Mouse (Mus musculus) olfactory bulb, adult 2 months (tissue): Measurements from ENCODE around the gene Hic2. TPM values are rescaled to one million over a fixed set of nuclear protein-coding genes. Genes with fewer than 3 reads are reported as not detected.

Experiments
- H3K27ac ChIP-seq: fragments of 200-500 bp; 2 replicates; pipeline ENCODE4 v1.5.1; 2012; ENCODE audit warnings: low read depth, low read length; ENCODE audit not compliant: insufficient read depth
- H3K4me1 ChIP-seq: fragments of 200-500 bp; 2 replicates; pipeline ENCODE4 v1.6.1; 2012; ENCODE audit warnings: low read length; ENCODE audit not compliant: control insufficient read depth, insufficient read depth
- H3K4me3 ChIP-seq: fragments of 200-500 bp; 2 replicates; pipeline ENCODE4 v1.5.1; 2012; ENCODE audit warnings: mild to moderate bottlenecking, low read depth, low read length, moderate library complexity; ENCODE audit not compliant: insufficient read depth
- CTCF ChIP-seq: fragments of 200-500 bp; IDR thresholded peaks from 2 replicates; pipeline ENCODE4 v1.5.1; 2012; ENCODE audit warnings: low read depth, mild to moderate bottlenecking, low read length, moderate library complexity; ENCODE audit not compliant: insufficient read depth
- POLR2A ChIP-seq: fragments of 200-500 bp; IDR thresholded peaks from 2 replicates; pipeline ENCODE4 v1.6.1; 2012; ENCODE audit warnings: mild to moderate bottlenecking, low read depth, low read length, moderate library complexity; ENCODE audit not compliant: insufficient read depth
- WGBS: fragments of 180-500 bp; shearing (Covaris S2); methylation state at CpG from one replicate; pipeline ENCODE4 v1.1.7; 2018; 5-methylcytosine and 5-hydroxymethylcytosine counted together
- polyA plus RNA-seq: library from polyadenylated mRNA; stranded (reverse); fragments of >200 nt; gene quantifications from 2 replicates; pipeline ENCODE4 v1.2.4, GENCODE M21; 2012; ENCODE audit warnings: low replicate concordance; ENCODE audit not compliant: missing spikeins, insufficient read depth, insufficient read length

Gene Hic2
- polyA plus RNA-seq, 1 experiment: not detected

GRCm38 (mm10) chr16:17233702-17234498, 528 bp downstream of the Hic2 start:
- no peak for TF ChIP-seq CTCF
- TF ChIP-seq POLR2A: no peak
- Histone ChIP-seq H3K4me3 (peak overlapping the region; percentile 82), H3K27ac (peak overlapping the region; percentile 31), H3K4me1 (peaks cover 14% of the 10 kb centered on the region; the same call in 1 of the 2 replicates)
- WGBS: under 1% methylated on average over 62 of the region's 62 CpGs

DNA sequence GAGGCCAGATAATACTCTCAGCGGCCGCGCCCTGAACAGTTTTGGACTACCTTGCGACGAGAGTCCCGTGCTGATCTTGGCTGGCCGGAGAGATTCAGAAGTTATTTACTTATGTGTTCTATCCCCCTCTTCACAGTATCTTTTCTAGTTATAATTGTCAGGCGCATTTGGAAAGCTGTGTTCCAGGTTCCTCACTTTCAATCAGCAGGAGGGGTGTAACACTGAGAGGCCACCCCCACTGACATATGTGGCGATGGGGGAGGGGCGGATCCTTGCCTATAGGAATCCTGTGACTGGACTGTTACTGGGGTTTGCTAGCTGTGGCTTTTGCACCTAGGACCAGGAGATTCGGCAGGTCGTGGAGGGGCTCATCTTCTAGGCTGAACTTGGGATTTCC, 1.1 kb downstream of the Hic2 start:
- Histone ChIP-seq H3K4me1 (peaks cover 14% of the 10 kb centered on the region; the same call in 1 of the 2 replicates), H3K4me3 (peak overlapping the region; percentile 82), H3K27ac (no peak overlapping the region)
- WGBS: 6% methylated on average over 12 of the region's 12 CpGs
- TF ChIP-seq CTCF (no peak), POLR2A (no peak)

- H3K4me3 ChIP-seq: peak overlapping the region; percentile 82
- WGBS: 11% methylated on average over 9 of the region's 9 CpGs
- H3K27ac ChIP-seq: peak overlapping the region; percentile 45
- peaks cover 14% of the 10 kb centered on the region; the same call in 1 of the 2 replicates for H3K4me1 ChIP-seq
- TF ChIP-seq CTCF: no peak
- TF ChIP-seq POLR2A: no peak
These were observed 1.7 kb downstream of the Hic2 start for GRCm38 (mm10) chr16:17234916-17235665.

GRCm38 (mm10) chr16:17237634-17238033, 4.3 kb downstream of the Hic2 start:
- TF ChIP-seq CTCF (no peak), POLR2A (no peak)
- 78% methylated on average over 3 of the region's 3 CpGs for WGBS
- Histone ChIP-seq H3K27ac (no peak overlapping the region), H3K4me3 (no peak overlapping the region), H3K4me1 (peaks cover 14% of the 10 kb centered on the region; the same call in 1 of the 2 replicates)

GRCm38 (mm10) chr16:17239409-17239808, 6.0 kb downstream of the Hic2 start:
- peaks cover 10% of the 10 kb centered on the region; the same call in 1 of the 2 replicates for H3K4me1 ChIP-seq
- whole genome bisulfite sequencing: 90% methylated on average over 2 of the region's 2 CpGs
- no peak overlapping the region for H3K27ac ChIP-seq
- no peak overlapping the region for H3K4me3 ChIP-seq
- no peak for TF ChIP-seq POLR2A
- TF ChIP-seq CTCF: no peak

- Histone ChIP-seq H3K4me3 (no peak overlapping the region), H3K27ac (no peak overlapping the region), H3K4me1 (no peaks in the 10 kb centered on the region)
- WGBS: 70% methylated on average over 1 of the region's 1 CpGs
- no peak for TF ChIP-seq CTCF
- no peak for TF ChIP-seq POLR2A
These were observed 10.4 kb downstream of the Hic2 start for GRCm38 (mm10) chr16:17243731-17244130.

GRCm38 (mm10) chr16:17244996-17245395, 11.6 kb downstream of the Hic2 start:
- TF ChIP-seq CTCF (no peak), POLR2A (no peak)
- no peaks in the 10 kb centered on the region for H3K4me1 ChIP-seq
- 85% methylated on average over 1 of the region's 1 CpGs for WGBS
- no peak overlapping the region for H3K4me3 ChIP-seq
- no peak overlapping the region for H3K27ac ChIP-seq

GRCm38 (mm10) chr16:17247727-17248126, 14.4 kb downstream of the Hic2 start:
- Histone ChIP-seq H3K4me1 (no peaks in the 10 kb centered on the region), H3K4me3 (no peak overlapping the region), H3K27ac (no peak overlapping the region)
- 54% methylated on average over 4 of the region's 4 CpGs for WGBS
- TF ChIP-seq POLR2A (no peak), CTCF (no peak)

DNA sequence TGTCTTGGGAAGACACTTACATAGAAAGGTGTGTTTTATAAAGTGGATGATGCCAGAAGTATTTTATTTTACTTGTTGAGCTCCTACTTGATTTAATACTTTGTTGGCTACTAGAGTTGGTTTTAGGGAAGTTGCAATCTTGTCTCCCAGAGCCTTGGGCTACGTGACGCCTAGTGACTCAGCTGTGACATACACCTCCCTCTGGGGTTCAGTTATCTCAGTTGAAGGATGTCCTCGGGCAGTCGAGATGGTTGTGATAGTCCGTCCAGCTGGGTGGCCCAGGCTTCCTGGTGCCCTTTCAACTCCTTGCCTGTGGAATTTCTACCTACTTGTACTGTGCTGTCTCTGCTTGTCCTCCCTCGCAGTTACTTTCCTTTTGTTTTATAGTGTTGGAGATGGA, 15.8 kb downstream of the Hic2 start:
- no peak overlapping the region for H3K4me3 ChIP-seq
- 74% methylated on average over 6 of the region's 6 CpGs for WGBS
- TF ChIP-seq POLR2A (no peak), CTCF (no peak)

More for the DNA sequence above, 15.8 kb downstream of the Hic2 start:
- peaks cover 4% of the 10 kb centered on the region for H3K4me1 ChIP-seq
- H3K27ac ChIP-seq: no peak overlapping the region
